Mouse (Mus musculus): ENCODE results near the gene Vmn1r49.
"Not testable (repeated sequence)": the region's sequence is repeated elsewhere in the genome, so short reads cannot be mapped to it uniquely, and the experiment has no call there.

Vmn1r49 gene

GRCm38 (mm10) chr6:90078406-90078805 is at the start of gene Vmn1r49:
Gene Vmn1r49 (minus strand): TSS chr6:90078506.
- CTCF ChIA-PET: no interaction called here

GRCm38 (mm10) chr6:90122296-90122695 is 44.0 kb upstream of the Vmn1r49 start, which contains the start of gene Vmn1r51:
Gene Vmn1r51 (plus strand): TSS chr6:90122596.
- CTCF ChIA-PET: not testable (repeated sequence)

- CTCF ChIA-PET: no interaction called here
Measured at GRCm38 (mm10) chr6:90101130-90101529, 22.8 kb upstream of the Vmn1r49 start, which contains the start of gene Vmn1r50. Gene Vmn1r50 (plus strand): TSS chr6:90101430.

- CTCF ChIA-PET: no interaction called here
Measured at GRCm38 (mm10) chr6:90100566-90100965, 22.3 kb upstream of the Vmn1r49 start.

- CTCF ChIA-PET: not testable (repeated sequence)
Measured at GRCm38 (mm10) chr6:90036741-90037140, 41.6 kb downstream of the Vmn1r49 start, which contains the start of gene Vmn1r48. Gene Vmn1r48 (minus strand): TSS chr6:90036841.
